Mouse (Mus musculus) hindbrain, embryonic 10.5 days (tissue): ENCODE data around the gene Pde4b. TPM values are rescaled to one million over a fixed set of nuclear protein-coding genes. Genes with fewer than 3 reads are reported as not detected.

Source experiments
- DNase-seq: peaks from one replicate; pipeline ENCODE4 v3.0.0-alpha.2; 2017; ENCODE audit warnings: low spot score
- H3K27ac ChIP-seq: fragments of 300-500 bp; sonication (generic); 2 replicates; pipeline ENCODE4 v1.5.1; 2016; ENCODE audit warnings: mild to moderate bottlenecking, moderate library complexity
- H3K27me3 ChIP-seq: fragments of 300-500 bp; sonication (generic); 2 replicates; pipeline ENCODE4 v1.6.1; 2016; ENCODE audit warnings: mild to moderate bottlenecking; ENCODE audit not compliant: poor library complexity, insufficient read depth, severe bottlenecking
- H3K36me3 ChIP-seq: fragments of 300-500 bp; sonication (generic); 2 replicates; pipeline ENCODE4 v1.6.1; 2016; ENCODE audit warnings: mild to moderate bottlenecking, moderate library complexity
- H3K4me1 ChIP-seq: fragments of 300-500 bp; sonication (generic); replicated peaks from 2 replicates; pipeline ENCODE4 v1.6.1; 2016; ENCODE audit warnings: mild to moderate bottlenecking
- H3K4me3 ChIP-seq: fragments of 300-500 bp; sonication (generic); 2 replicates; pipeline ENCODE4 v1.5.1; 2016; ENCODE audit warnings: mild to moderate bottlenecking, moderate library complexity
- H3K9me3 ChIP-seq: fragments of 300-500 bp; sonication (generic); 2 replicates; pipeline ENCODE4 v1.6.1; 2016; ENCODE audit warnings: mild to moderate bottlenecking, moderate library complexity
- WGBS: fragments of 180-500 bp; shearing (Covaris S2); methylation state at CpG from one replicate; pipeline ENCODE4 v1.1.7; 2016; 5-methylcytosine and 5-hydroxymethylcytosine counted together
- polyA plus RNA-seq: library from polyadenylated mRNA; unstranded; fragments of >200 nt; fragmentation: Nextera tagmentation; extraction: Ambion mirVana; gene quantifications from 2 replicates; pipeline ENCODE4 v1.2.1, GENCODE M21; 2016

The Pde4b gene
- polyA plus RNA-seq, 1 experiment from 2014 or later, result 6.7 TPM

- Histone ChIP-seq H3K27me3 (no peaks in the 10 kb centered on the region), H3K4me1 (no peaks in the 10 kb centered on the region), H3K36me3 (0 out of 2 replicates have a peak, but pooled peaks cover 6% of the 10 kb centered on the region), H3K4me3 (no peak overlapping the region), H3K9me3 (no peaks in the 10 kb centered on the region), H3K27ac (no peak overlapping the region)
- DNase-seq, result no peak
- WGBS, result 64% methylated on average over 3 of the region's 3 CpGs
Observed at GRCm38 (mm10) chr4:102603968-102604367, 516.6 kb downstream of the Pde4b start.

DNA sequence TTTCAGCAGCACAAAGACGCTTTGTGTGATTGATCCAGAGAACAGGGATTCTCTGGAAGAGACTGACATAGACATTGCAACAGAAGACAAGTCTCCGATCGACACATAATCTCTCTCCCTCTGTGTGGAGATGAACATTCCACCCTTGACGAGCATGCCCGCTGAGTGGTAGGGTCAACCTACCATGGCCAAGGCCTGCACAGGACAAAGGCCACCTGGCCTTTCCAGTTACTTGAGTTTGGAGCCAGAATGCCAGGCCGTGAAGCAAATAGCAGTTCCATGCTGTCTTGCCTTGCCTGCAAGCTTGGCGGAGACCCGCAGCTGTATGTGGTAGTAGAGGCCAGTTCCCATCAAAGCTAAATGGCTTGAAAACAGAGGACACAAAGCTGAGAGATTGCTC is 517.9 kb downstream of the Pde4b start:
- no peak for DNase-seq
- no peaks in the 10 kb centered on the region for H3K27me3 ChIP-seq
- H3K27ac ChIP-seq, result no peak overlapping the region
- no peaks in the 10 kb centered on the region for H3K36me3 ChIP-seq
- H3K9me3 ChIP-seq, result no peaks in the 10 kb centered on the region
- H3K4me3 ChIP-seq, result no peak overlapping the region
- H3K4me1 ChIP-seq, result no peaks in the 10 kb centered on the region
- WGBS, result 94% methylated on average over 8 of the region's 8 CpGs

GRCm38 (mm10) chr4:102605722-102606341 is 518.5 kb downstream of the Pde4b start:
- WGBS, result 83% methylated on average over 4 of the region's 4 CpGs
- no peaks in the 10 kb centered on the region for H3K9me3 ChIP-seq
- no peak overlapping the region for H3K4me3 ChIP-seq
- H3K36me3 ChIP-seq, result no peaks in the 10 kb centered on the region
- no peak for DNase-seq
- no peaks in the 10 kb centered on the region for H3K4me1 ChIP-seq
- no peaks in the 10 kb centered on the region for H3K27me3 ChIP-seq
- no peak overlapping the region for H3K27ac ChIP-seq

DNA sequence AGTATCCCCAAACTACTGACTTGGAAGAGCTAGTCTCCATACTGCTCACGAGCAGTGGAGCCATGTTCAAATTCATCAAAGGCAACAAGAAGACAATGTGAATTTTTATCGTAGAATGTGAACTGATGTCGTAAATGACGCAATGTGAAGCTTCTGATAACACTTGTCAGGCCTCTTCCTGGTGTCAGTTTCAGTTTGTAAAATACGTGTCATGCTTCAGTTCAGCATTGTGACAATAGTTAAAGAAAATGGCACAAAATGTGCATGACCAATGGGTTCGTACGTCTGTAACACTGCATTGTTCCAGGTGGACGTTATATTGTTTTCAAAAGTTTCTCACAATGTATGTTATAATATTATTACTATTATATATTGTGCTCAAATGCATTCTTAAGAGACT is 519.5 kb downstream of the Pde4b start:
- no peaks in the 10 kb centered on the region for H3K36me3 ChIP-seq
- no peaks in the 10 kb centered on the region for H3K27me3 ChIP-seq
- DNase-seq, result no peak
- no peaks in the 10 kb centered on the region for H3K4me1 ChIP-seq
- no peaks in the 10 kb centered on the region for H3K9me3 ChIP-seq
- H3K4me3 ChIP-seq, result no peak overlapping the region
- H3K27ac ChIP-seq, result no peak overlapping the region
- WGBS, result 89% methylated on average over 8 of the region's 8 CpGs

- no peaks in the 10 kb centered on the region for H3K36me3 ChIP-seq
- no peaks in the 10 kb centered on the region for H3K9me3 ChIP-seq
- DNase-seq, result no peak
- no peaks in the 10 kb centered on the region for H3K27me3 ChIP-seq
- no peak overlapping the region for H3K27ac ChIP-seq
- H3K4me3 ChIP-seq, result no peak overlapping the region
- no peaks in the 10 kb centered on the region for H3K4me1 ChIP-seq
- WGBS, result 92% methylated on average over 7 of the region's 7 CpGs
Observed at GRCm38 (mm10) chr4:102607744-102608416, 520.5 kb downstream of the Pde4b start.

- 91% methylated on average over 4 of the region's 4 CpGs for WGBS
- H3K36me3 ChIP-seq, result no peaks in the 10 kb centered on the region
- no peak overlapping the region for H3K27ac ChIP-seq
- H3K4me3 ChIP-seq, result no peak overlapping the region
- no peaks in the 10 kb centered on the region for H3K4me1 ChIP-seq
- H3K27me3 ChIP-seq, result no peaks in the 10 kb centered on the region
- no peak for DNase-seq
- H3K9me3 ChIP-seq, result no peaks in the 10 kb centered on the region
Observed at GRCm38 (mm10) chr4:102612596-102612995, 525.3 kb downstream of the Pde4b start.

DNA sequence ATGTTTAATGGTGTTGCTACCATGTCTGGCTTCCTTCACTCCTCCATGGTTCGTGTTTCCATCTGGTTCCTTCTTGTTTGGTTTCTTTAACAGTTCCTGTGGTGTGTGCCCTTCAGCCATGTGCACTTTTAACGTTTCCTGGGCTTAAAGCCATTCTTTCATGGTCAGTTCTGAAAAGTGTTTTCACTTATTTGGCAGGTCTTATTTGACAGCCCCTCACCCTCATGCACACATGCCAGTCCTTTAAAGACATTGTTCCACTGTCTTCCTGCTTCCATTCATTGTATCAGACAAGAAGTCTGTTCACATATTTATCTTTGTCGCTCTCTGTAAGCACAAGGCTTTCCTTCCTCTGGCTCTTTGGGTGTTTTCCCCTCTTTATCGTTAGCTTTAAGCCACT is 530.4 kb downstream of the Pde4b start:
- no peak overlapping the region for H3K27ac ChIP-seq
- H3K27me3 ChIP-seq, result no peaks in the 10 kb centered on the region
- H3K4me1 ChIP-seq, result no peaks in the 10 kb centered on the region
- H3K9me3 ChIP-seq, result no peaks in the 10 kb centered on the region
- no peaks in the 10 kb centered on the region for H3K36me3 ChIP-seq
- H3K4me3 ChIP-seq, result no peak overlapping the region
- DNase-seq, result no peak
- WGBS, result 72% methylated on average over 4 of the region's 4 CpGs

DNA sequence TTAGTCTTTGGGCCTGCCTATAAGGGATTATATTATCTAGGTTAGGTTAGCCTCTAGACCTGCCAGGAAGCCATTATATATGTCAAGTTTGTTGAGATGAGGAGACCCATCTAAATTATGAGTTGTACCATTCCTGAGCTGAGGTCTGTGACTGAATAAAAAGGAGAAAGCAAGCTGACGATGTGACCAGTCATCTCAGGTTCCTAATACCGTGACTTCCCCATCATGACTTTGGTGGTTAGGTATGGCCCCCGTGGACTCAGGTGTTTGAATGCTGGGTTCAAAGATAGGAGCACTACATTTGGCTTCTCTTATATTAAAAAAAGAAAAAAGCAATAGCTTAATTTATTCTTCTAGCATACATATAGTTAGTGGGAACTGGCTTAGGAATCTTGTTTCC is 531.3 kb downstream of the Pde4b start:
- WGBS, result 92% methylated on average over 3 of the region's 3 CpGs

GRCm38 (mm10) chr4:102620179-102620910 is 533.0 kb downstream of the Pde4b start:
- Histone ChIP-seq H3K36me3 (no peaks in the 10 kb centered on the region), H3K4me3 (no peak overlapping the region), H3K9me3 (no peaks in the 10 kb centered on the region), H3K27me3 (no peaks in the 10 kb centered on the region), H3K27ac (no peak overlapping the region), H3K4me1 (peaks cover 3% of the 10 kb centered on the region)
- no peak for DNase-seq
- WGBS, result 62% methylated on average over 5 of the region's 5 CpGs

More for the DNA sequence above, 531.3 kb downstream of the Pde4b start:
- peaks cover 3% of the 10 kb centered on the region for H3K4me1 ChIP-seq
- no peaks in the 10 kb centered on the region for H3K9me3 ChIP-seq
- no peaks in the 10 kb centered on the region for H3K27me3 ChIP-seq
- no peak overlapping the region for H3K27ac ChIP-seq
- no peak overlapping the region for H3K4me3 ChIP-seq
- DNase-seq, result no peak
- no peaks in the 10 kb centered on the region for H3K36me3 ChIP-seq

GRCm38 (mm10) chr4:102621120-102621519 is 533.8 kb downstream of the Pde4b start:
- Histone ChIP-seq H3K4me3 (no peak overlapping the region), H3K9me3 (no peaks in the 10 kb centered on the region), H3K36me3 (no peaks in the 10 kb centered on the region), H3K27ac (no peak overlapping the region), H3K4me1 (peaks cover 3% of the 10 kb centered on the region), H3K27me3 (no peaks in the 10 kb centered on the region)
- no peak for DNase-seq
- WGBS, result 83% methylated on average over 2 of the region's 2 CpGs

DNA sequence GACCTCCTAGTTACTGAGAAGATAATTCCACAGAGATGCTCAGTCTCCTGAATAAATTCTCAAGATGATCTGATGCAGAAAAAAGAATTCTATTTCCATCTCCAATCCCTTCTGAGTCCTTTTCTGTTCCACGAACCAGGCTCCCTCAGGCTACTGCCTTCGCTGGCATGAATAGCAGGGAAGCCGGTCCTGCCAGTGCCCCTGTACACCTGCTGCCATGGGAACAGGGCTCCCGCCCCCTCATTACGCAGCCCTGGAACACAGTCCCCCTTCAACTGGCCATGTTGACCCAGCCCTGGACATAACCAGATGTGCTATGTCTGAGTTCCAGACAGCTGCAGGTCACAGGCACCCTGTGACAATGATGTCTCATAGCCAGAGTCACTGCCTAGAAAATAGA is 535.6 kb downstream of the Pde4b start:
- DNase-seq, result peak; percentile 16
- 76% methylated on average over 5 of the region's 5 CpGs for WGBS
- no peak overlapping the region for H3K27ac ChIP-seq
- H3K4me3 ChIP-seq, result no peak overlapping the region
- H3K36me3 ChIP-seq, result no peaks in the 10 kb centered on the region
- no peaks in the 10 kb centered on the region for H3K9me3 ChIP-seq
- H3K4me1 ChIP-seq, result peaks cover 6% of the 10 kb centered on the region
- H3K27me3 ChIP-seq, result no peaks in the 10 kb centered on the region

GRCm38 (mm10) chr4:102623789-102624611 is 536.7 kb downstream of the Pde4b start:
- H3K9me3 ChIP-seq, result no peaks in the 10 kb centered on the region
- no peaks in the 10 kb centered on the region for H3K27me3 ChIP-seq
- DNase-seq, result no peak
- H3K27ac ChIP-seq, result no peak overlapping the region
- H3K4me3 ChIP-seq, result no peak overlapping the region
- WGBS, result 90% methylated on average over 4 of the region's 4 CpGs
- H3K36me3 ChIP-seq, result no peaks in the 10 kb centered on the region
- peaks cover 15% of the 10 kb centered on the region for H3K4me1 ChIP-seq
